Mouse (Mus musculus): ENCODE data around the gene Brpf3. TPM values are rescaled to one million over a fixed set of nuclear protein-coding genes. Genes with fewer than 3 reads are reported as not detected.
A peak's percentile ranks its signal among the peaks of the same experiment; 100 is the strongest.
"Not testable (repeated sequence)": the region's sequence is repeated elsewhere in the genome, so short reads cannot be mapped to it uniquely, and the experiment has no call there.

Gene Brpf3
- polyA plus RNA-seq, 1 experiment from 2014 or later: 9.8 TPM

DNA sequence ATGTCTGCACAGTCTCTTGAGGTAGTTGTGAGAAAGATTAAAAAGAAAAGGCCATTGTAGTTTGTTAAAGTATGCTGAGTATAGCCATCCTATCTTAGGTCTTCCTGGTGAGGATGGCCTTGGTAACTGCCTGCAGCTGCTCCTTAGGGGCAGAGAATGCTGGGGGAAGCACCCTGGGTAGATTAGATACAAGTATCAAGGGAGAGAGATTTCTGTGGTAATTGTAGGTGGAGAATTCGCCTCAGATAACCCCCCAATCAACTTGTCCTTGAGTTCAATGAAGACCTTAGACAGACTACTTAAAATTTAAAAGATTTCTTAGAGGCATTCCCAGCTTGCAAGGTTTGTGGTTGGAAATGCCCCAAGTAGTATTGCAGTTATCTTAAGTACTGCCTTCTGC, 2.4 kb downstream of the Brpf3 start:
- Histone ChIP-seq H3K27me3 (ENCODE audit: insufficient read depth, poor library complexity, severe bottlenecking) (no peaks in the 10 kb centered on the region), H3K4me1 (replicated peaks) (peaks cover 32% of the 10 kb centered on the region), H3K4me3 (no peak overlapping the region), H3K9me3 (no peaks in the 10 kb centered on the region), H3K27ac (no peak overlapping the region), H3K36me3 (peaks cover 43% of the 10 kb centered on the region)
- WGBS: 82% methylated on average over 1 of the region's 1 CpGs
- DNase-seq (ENCODE audit: low spot score): no peak

DNA sequence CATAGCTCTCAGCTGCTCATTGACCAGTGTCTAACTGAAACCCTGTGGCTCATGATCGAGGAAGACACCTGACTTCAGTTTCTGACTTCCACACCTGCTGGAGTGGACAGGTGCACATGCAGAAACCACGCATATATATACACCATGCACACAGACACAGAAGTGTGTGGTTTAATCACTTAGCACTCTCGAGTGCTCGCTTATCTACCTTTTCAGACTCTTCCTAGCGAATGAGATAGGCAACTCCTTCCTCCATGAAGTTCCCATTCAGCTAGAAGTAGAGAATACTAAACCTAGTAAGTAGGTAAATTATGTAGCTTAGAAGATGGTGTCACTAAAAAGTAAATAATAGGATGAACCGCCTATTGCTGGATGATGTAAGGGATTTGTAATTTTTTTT, 4.1 kb downstream of the Brpf3 start:
- WGBS: 91% methylated on average over 6 of the region's 6 CpGs
- Histone ChIP-seq H3K27me3 (ENCODE audit: insufficient read depth, poor library complexity, severe bottlenecking) (no peaks in the 10 kb centered on the region), H3K36me3 (peaks cover 60% of the 10 kb centered on the region), H3K4me1 (replicated peaks) (peaks cover 21% of the 10 kb centered on the region), H3K4me3 (no peak overlapping the region), H3K27ac (no peak overlapping the region), H3K9me3 (no peaks in the 10 kb centered on the region)
- no peak for DNase-seq (ENCODE audit: low spot score)

DNA sequence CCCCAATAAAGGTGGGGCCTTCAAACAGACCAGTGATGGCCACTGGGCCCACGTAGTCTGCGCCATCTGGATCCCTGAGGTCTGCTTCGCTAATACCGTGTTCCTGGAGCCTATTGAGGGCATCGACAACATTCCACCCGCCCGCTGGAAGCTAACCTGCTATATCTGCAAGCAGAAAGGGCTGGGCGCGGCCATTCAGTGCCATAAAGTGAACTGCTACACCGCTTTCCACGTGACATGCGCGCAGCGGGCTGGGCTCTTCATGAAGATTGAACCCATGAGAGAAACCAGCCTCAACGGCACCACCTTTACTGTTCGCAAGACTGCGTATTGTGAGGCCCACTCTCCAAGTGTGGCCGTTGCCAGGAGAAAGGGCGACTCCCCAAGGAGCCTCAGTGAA, 5.9 kb downstream of the Brpf3 start:
- 95% methylated on average over 19 of the region's 19 CpGs for WGBS
- H3K9me3 ChIP-seq: no peaks in the 10 kb centered on the region
- peaks cover 14% of the 10 kb centered on the region for H3K4me1 ChIP-seq (replicated peaks)
- DNase-seq (ENCODE audit: low spot score): no peak
- no peak overlapping the region for H3K4me3 ChIP-seq
- H3K27ac ChIP-seq: no peak overlapping the region
- H3K27me3 ChIP-seq (ENCODE audit: insufficient read depth, poor library complexity, severe bottlenecking): no peaks in the 10 kb centered on the region
- H3K36me3 ChIP-seq: peaks cover 77% of the 10 kb centered on the region

DNA sequence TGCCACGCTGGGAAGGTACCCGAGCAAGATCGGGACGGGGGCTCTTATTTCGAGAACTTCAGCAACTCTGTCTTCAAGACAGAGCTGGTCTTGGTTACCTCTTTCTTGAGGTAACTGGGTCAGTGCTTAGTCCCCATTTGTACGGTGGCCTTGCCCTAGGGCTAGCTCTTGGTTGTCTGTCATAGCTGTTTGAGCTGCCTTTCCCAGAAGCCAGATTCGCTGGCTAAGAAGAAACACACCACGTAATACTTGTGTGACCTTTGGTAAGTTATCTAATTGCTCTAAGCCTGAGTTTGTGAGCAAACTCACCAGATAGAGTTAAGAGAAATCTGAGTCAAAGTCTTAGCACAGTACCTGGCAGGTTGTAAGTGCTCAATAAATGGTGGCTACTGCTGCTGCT, 7.8 kb downstream of the Brpf3 start:
- no peak for DNase-seq (ENCODE audit: low spot score)
- 96% methylated on average over 8 of the region's 8 CpGs for WGBS

DNA sequence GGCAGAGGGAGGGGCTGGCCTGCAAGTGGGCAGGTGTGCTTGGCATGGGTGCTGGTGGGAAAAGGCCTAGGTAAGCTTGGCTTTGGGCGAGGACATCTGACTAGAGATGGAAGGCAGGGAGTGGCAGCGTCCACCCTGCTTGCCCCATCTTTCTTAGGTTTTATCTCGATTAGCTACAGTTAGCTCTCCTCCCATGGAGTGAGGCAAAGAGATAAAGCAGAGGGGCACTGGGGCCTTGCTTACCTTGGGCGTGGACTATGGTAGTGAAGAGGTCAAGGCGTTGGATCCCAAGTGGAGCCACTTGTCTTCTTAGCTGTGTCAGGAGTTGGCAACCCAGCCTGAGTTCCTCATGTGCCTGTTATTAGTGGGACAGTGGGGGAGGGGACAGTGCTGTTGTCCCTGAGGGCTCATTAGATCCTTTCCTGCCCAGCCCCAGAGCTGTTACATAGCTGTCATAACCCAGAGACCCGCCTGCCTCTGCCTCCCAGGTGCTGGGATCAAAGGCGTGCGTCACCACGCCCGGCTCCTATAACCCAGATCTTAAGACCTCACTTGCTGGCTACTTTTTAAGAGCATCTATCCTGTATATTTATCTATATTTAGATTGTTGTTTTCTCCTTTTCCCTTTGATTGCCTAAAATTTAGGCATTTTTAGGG, 8.4 kb downstream of the Brpf3 start:
- Histone ChIP-seq H3K4me3 (no peak overlapping the region), H3K36me3 (peaks cover 100% of the 10 kb centered on the region), H3K27me3 (ENCODE audit: insufficient read depth, poor library complexity, severe bottlenecking) (no peaks in the 10 kb centered on the region), H3K27ac (peak overlapping the region; percentile 45; the same call in 1 of the 2 replicates), H3K9me3 (no peaks in the 10 kb centered on the region), H3K4me1 (replicated peaks) (no peaks in the 10 kb centered on the region)
- DNase-seq (ENCODE audit: low spot score): no peak
- WGBS: 94% methylated on average over 10 of the region's 10 CpGs

More for the DNA sequence above, 7.8 kb downstream of the Brpf3 start:
- Histone ChIP-seq H3K9me3 (no peaks in the 10 kb centered on the region), H3K4me1 (replicated peaks) (no peaks in the 10 kb centered on the region), H3K27me3 (ENCODE audit: insufficient read depth, poor library complexity, severe bottlenecking) (no peaks in the 10 kb centered on the region), H3K4me3 (no peak overlapping the region), H3K36me3 (peaks cover 97% of the 10 kb centered on the region), H3K27ac (peak overlapping the region; percentile 45; the same call in 1 of the 2 replicates)

DNA sequence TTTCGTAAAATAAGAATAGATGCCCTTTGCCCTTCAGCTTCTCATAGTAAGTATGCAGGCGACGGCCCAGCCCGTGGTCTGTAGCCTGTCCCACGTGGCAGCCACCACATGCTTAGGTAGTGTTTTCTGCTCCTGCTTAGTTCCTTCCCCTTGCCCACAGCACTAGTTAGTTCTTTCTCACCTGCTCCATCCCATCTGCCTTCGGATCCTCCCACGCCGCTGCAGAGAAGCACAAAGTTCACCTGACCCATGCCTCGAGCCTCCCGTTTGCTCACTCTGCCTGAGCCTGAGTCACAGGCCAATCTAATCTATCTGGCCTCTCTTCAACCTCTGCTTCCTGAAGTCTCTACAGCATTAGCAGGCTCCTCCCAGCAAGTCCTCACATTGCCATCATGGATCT, 11.5 kb downstream of the Brpf3 start:
- WGBS: 95% methylated on average over 10 of the region's 10 CpGs
- Histone ChIP-seq H3K27ac (no peak overlapping the region), H3K27me3 (ENCODE audit: insufficient read depth, poor library complexity, severe bottlenecking) (no peaks in the 10 kb centered on the region), H3K36me3 (peaks cover 99% of the 10 kb centered on the region), H3K4me1 (replicated peaks) (no peaks in the 10 kb centered on the region), H3K9me3 (no peaks in the 10 kb centered on the region), H3K4me3 (no peak overlapping the region)
- no peak for DNase-seq (ENCODE audit: low spot score)

DNA sequence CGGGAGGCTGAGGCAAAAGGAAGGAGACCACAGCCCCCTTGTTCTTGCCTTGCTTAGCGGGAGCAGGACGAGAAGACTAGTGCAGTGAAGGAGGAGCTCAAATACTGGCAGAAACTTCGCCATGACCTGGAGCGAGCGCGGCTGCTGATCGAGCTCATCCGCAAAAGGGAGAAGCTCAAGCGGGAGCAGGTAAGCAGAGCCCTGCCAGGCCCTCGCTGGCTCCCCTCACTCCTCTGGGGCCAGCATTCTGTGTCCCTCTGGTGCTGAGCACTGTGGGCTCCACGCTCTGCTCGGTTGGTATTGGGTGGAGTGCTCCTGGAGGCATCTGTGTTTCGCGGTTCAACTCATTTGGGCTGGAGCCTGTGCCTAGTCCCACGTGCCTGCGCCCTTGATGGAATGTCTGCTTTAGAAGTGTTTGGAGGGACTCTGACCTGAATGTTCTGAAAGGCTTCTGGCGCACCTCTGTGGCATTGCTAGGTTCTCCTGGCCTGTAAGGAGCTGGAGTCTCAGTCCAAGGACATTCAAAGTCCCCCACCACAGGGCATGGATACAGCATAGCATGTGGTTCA, 13.7 kb downstream of the Brpf3 start:
- H3K27me3 ChIP-seq (ENCODE audit: insufficient read depth, poor library complexity, severe bottlenecking): no peaks in the 10 kb centered on the region
- H3K4me1 ChIP-seq (replicated peaks): no peaks in the 10 kb centered on the region
- 92% methylated on average over 18 of the region's 18 CpGs for WGBS
- H3K4me3 ChIP-seq: no peak overlapping the region
- no peak overlapping the region for H3K27ac ChIP-seq
- peaks cover 99% of the 10 kb centered on the region for H3K36me3 ChIP-seq
- no peaks in the 10 kb centered on the region for H3K9me3 ChIP-seq
- DNase-seq (ENCODE audit: low spot score): no peak

DNA sequence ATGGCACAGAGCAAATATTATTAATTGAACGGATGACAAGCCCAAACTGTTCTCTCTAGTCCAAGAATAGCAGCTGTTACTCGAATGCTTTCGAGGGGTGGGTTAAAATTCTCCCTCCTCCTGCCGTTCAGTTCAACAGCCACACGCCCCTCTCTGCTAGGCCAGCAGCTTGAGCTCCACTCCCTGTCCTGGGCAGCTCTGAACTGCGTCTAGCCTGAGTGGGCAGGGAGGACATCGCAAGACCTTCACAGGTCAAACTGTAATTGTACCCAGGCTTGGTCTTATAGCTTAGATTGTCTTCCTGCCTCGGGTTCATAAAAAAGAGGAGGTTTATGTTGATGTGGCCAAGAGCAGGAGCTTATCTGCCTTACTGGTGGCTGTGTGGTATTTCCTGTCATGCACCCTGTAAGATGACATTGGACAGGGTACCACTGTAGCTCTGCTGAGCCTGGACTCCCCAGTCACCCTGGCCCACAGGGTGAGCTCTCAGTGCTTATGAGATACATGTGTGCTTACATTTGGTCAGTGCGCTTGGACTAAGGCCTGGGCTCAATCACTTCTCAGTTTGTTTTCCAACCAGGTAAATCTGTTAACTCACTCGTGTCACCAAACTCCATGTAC, 14.6 kb downstream of the Brpf3 start:
- Histone ChIP-seq H3K9me3 (no peaks in the 10 kb centered on the region), H3K4me3 (no peak overlapping the region), H3K4me1 (replicated peaks) (no peaks in the 10 kb centered on the region), H3K27me3 (ENCODE audit: insufficient read depth, poor library complexity, severe bottlenecking) (no peaks in the 10 kb centered on the region), H3K27ac (no peak overlapping the region), H3K36me3 (peaks cover 98% of the 10 kb centered on the region)
- DNase-seq (ENCODE audit: low spot score): no peak
- 91% methylated on average over 10 of the region's 10 CpGs for WGBS

DNA sequence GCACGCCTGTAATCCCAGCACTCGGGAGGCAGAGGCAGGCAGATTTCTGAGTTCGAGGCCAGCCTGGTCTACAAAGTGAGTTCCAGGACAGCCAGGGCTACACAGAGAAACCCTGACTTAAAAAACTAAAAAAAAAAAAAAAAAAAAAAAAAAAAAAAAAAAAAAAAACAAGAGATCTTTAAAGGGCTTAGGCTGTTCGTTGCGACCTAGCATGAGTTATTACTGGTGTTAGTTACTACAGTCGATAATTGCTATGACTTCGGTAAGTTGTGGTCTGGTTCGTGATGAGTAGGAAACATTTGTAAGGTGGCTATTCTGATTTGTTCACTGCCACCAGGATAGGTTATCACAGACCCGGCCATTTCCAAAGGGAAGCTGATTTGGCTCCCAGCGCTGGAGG, 15.4 kb downstream of the Brpf3 start:
- H3K9me3 ChIP-seq; DNase-seq (ENCODE audit: low spot score); H3K27me3 ChIP-seq (ENCODE audit: insufficient read depth, poor library complexity, severe bottlenecking); H3K4me3 ChIP-seq; H3K4me1 ChIP-seq (replicated peaks); H3K27ac ChIP-seq: not testable (repeated sequence)
- H3K36me3 ChIP-seq: peaks cover 98% of the 10 kb centered on the region
- WGBS: 95% methylated on average over 10 of the region's 10 CpGs

DNA sequence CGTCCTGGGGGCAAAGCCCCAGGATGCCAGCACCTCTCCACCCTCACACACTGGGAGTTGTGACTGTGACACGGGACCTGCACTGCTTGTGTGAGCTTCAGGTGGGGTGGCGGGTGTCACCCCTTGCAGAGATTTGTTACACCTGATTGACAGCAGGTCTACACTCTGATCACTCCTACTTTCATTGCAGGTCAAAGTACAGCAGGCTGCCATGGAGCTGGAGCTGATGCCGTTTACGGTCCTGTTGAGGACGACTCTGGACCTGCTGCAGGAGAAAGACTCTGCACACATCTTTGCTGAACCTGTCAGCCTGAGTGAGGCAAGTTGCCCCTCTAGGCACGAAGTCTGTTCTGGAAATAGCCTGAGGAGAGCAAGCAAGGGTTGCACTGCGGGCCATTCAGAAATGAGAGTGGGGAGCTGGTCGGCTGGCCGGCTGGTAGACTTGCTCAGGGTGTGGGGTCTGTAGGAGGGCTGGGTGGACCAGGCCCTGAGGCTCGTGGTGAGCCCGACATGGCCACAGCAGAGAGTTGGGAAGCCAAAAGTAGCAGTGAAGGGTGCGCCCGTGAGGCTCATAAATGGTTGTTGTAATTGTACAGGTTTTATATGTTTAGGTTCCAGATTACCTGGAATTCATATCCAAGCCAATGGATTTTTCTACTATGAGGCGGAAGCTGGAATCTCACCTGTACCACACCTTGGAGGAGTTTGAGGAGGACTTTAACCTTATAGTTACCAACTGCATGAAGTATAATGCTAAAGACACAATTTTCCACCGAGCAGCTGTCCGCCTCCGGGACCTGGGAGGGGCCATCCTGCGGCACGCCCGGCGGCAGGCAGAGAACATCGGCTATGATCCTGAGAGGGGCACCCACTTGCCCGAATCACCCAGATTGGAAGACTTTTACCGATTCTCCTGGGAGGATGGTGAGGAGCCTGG, 16.3 kb downstream of the Brpf3 start:
- no peak overlapping the region for H3K4me3 ChIP-seq
- H3K9me3 ChIP-seq: no peaks in the 10 kb centered on the region
- H3K36me3 ChIP-seq: peaks cover 98% of the 10 kb centered on the region
- DNase-seq (ENCODE audit: low spot score): no peak
- H3K4me1 ChIP-seq (replicated peaks): no peaks in the 10 kb centered on the region
- no peak overlapping the region for H3K27ac ChIP-seq
- WGBS: 95% methylated on average over 25 of the region's 25 CpGs
- H3K27me3 ChIP-seq (ENCODE audit: insufficient read depth, poor library complexity, severe bottlenecking): no peaks in the 10 kb centered on the region

DNA sequence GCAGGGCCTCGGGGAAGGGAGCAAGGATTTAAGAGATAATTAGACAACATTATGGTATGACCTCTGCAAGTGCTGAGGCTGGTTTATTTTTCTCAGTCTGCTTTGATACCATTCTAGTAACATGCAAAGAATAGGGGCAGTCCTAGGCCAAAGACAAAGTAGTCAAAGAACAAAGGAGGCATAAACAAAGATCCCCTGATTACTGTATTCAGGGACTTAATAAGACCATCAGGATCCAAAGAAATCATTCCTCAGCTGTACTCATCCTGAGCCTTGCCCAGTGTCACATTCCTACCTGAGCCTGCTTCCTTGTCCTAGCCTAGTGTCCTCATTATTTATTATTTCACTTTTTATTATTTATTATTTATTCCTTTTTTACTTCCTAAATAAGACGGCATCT, 19.3 kb downstream of the Brpf3 start:
- DNase-seq (ENCODE audit: low spot score): no peak
- no peaks in the 10 kb centered on the region for H3K4me1 ChIP-seq (replicated peaks)
- H3K9me3 ChIP-seq: no peaks in the 10 kb centered on the region
- H3K36me3 ChIP-seq: peaks cover 98% of the 10 kb centered on the region
- no peaks in the 10 kb centered on the region for H3K27me3 ChIP-seq (ENCODE audit: insufficient read depth, poor library complexity, severe bottlenecking)
- H3K4me3 ChIP-seq: no peak overlapping the region
- no peak overlapping the region for H3K27ac ChIP-seq
- 82% methylated on average over 2 of the region's 2 CpGs for WGBS

DNA sequence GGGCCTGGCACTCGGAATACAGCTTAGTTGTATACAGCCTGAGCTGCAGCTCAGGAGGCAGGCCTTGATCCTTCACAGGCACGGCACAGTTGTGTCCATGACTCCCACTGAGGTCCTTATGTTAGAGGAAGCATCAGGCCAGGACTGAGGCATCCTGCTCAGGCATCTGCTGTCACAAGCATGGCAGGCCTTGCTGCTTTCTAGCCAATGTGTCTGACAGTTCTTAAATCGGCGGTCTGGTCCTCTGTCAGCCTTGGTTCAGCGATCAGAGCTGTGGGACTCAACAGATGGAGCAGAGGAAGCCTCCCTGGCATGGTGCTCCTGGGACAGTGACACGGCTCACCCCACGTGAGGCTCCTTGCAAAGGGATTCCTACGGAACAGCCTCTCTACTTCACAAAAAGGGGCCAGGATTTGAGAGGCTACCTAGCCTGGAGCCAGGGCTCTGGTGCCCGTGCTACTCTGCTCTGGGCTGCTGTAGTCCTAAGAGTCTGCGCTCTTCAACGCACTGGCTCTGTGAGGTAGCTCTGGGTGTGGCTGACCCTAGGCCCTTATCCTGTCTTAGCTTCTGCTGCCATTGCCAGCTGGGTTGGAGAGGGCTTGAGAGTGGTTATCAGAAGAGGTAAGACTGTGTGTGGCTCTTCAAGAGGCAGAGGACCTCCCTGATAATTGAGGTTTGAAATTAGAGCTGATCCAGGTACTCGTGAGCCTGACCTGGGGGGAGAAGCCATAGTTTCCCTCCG, 22.3 kb downstream of the Brpf3 start:
- no peaks in the 10 kb centered on the region for H3K27me3 ChIP-seq (ENCODE audit: insufficient read depth, poor library complexity, severe bottlenecking)
- H3K9me3 ChIP-seq: no peaks in the 10 kb centered on the region
- peak overlapping the region; percentile 40 for H3K27ac ChIP-seq
- no peaks in the 10 kb centered on the region for H3K4me1 ChIP-seq (replicated peaks)
- no peak overlapping the region for H3K4me3 ChIP-seq
- 90% methylated on average over 13 of the region's 13 CpGs for WGBS
- peaks cover 99% of the 10 kb centered on the region for H3K36me3 ChIP-seq
- no peak for DNase-seq (ENCODE audit: low spot score)

Data from hindbrain, embryonic 10.5 days (tissue).